Mouse (Mus musculus): ENCODE data around the gene Rnf17. TPM values are rescaled to one million over a fixed set of nuclear protein-coding genes. Genes with fewer than 3 reads are reported as not detected.
A peak's percentile ranks its signal among the peaks of the same experiment; 100 is the strongest.

Rnf17 gene
- polyA plus RNA-seq, 1 experiment from 2014 or later = 3.3 TPM

DNA sequence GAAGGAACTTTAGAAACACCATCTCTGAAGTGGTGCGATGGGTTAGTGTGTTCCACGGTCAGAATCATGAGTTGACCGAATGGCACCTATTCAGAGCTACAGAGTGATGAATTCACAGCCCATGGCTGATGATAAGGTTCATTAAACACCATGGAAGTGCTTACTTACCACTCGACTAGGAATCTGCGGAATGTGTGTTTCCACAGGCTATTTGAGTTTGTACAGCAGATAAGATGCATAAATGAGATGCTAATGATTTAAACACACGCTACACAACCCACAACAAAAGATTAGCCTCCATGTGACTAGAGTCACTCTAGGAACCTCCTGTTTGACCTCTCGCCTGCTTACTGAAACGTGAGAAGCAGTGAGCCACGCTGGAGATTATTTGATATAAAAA, 23.0 kb upstream of the Rnf17 start:
- H3K9me3 ChIP-seq = no peaks in the 10 kb centered on the region
- H3K4me1 ChIP-seq = peaks cover 8% of the 10 kb centered on the region
- WGBS = 45% methylated on average over 9 of the region's 9 CpGs
- H3K27ac ChIP-seq (replicated peaks) = no peak overlapping the region
- no peak overlapping the region for H3K4me3 ChIP-seq
- H3K36me3 ChIP-seq = no peaks in the 10 kb centered on the region
- H3K9ac ChIP-seq = no peak overlapping the region
- no peak overlapping the region for H3K4me2 ChIP-seq
- no peaks in the 10 kb centered on the region for H3K27me3 ChIP-seq (replicated peaks)
- no peak for ATAC-seq (ENCODE audit: extremely low read depth, insufficient number of reproducible peaks, low FRiP score, low TSS enrichment)

- ATAC-seq (ENCODE audit: extremely low read depth, insufficient number of reproducible peaks, low FRiP score, low TSS enrichment) = no peak
- H3K4me1 ChIP-seq = peaks cover 8% of the 10 kb centered on the region
- no peaks in the 10 kb centered on the region for H3K36me3 ChIP-seq
- no peaks in the 10 kb centered on the region for H3K9me3 ChIP-seq
- no peak overlapping the region for H3K27ac ChIP-seq (replicated peaks)
- no peak overlapping the region for H3K4me2 ChIP-seq
- H3K9ac ChIP-seq = no peak overlapping the region
- no peak overlapping the region for H3K4me3 ChIP-seq
- no peaks in the 10 kb centered on the region for H3K27me3 ChIP-seq (replicated peaks)
- WGBS = 72% methylated on average over 4 of the region's 4 CpGs
Measured at GRCm38 (mm10) chr14:56382366-56382765, 20.0 kb upstream of the Rnf17 start.

DNA sequence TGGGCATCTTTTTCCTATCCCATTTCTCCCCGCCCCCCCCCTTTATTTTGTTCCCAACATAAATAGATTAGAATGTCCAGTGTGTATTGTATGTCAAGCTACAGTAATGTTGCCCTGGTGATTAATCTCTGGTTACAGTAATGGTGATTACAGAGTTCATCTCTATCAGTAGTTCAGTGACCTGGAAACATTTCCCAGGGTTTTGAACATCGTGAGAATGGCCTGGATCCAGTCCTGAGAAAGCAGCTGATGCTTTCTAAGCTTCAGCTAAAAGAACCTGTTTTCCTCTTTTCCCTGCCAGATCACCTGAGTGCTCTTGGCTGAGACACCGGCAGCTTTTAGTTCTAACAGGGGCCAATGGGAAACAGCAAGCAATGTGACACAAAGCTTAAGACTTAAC, 12.1 kb upstream of the Rnf17 start:
- WGBS = 47% methylated on average over 3 of the region's 3 CpGs

GRCm38 (mm10) chr14:56393704-56394312, 8.6 kb upstream of the Rnf17 start:
- WGBS = 4% methylated on average over 2 of the region's 2 CpGs
- no peak for ATAC-seq (ENCODE audit: extremely low read depth, insufficient number of reproducible peaks, low FRiP score, low TSS enrichment)
- H3K27ac ChIP-seq (replicated peaks) = 0 out of 2 replicates have a peak overlapping the region, but pooled peaks have one; percentile 5

More for the DNA sequence above, 12.1 kb upstream of the Rnf17 start:
- H3K4me3 ChIP-seq = no peak overlapping the region
- peaks cover 11% of the 10 kb centered on the region for H3K4me1 ChIP-seq
- no peak overlapping the region for H3K9ac ChIP-seq
- no peak for ATAC-seq (ENCODE audit: extremely low read depth, insufficient number of reproducible peaks, low FRiP score, low TSS enrichment)
- no peaks in the 10 kb centered on the region for H3K27me3 ChIP-seq (replicated peaks)
- H3K9me3 ChIP-seq = no peaks in the 10 kb centered on the region
- no peaks in the 10 kb centered on the region for H3K36me3 ChIP-seq
- H3K4me2 ChIP-seq = no peak overlapping the region
- no peak overlapping the region for H3K27ac ChIP-seq (replicated peaks)

GRCm38 (mm10) chr14:56398001-56398400, 4.4 kb upstream of the Rnf17 start:
- ATAC-seq (ENCODE audit: extremely low read depth, insufficient number of reproducible peaks, low FRiP score, low TSS enrichment) = no peak
- H3K4me1 ChIP-seq = peaks cover 11% of the 10 kb centered on the region
- H3K9me3 ChIP-seq = peaks cover 3% of the 10 kb centered on the region; the same call in 1 of the 2 replicates
- H3K27me3 ChIP-seq (replicated peaks) = no peaks in the 10 kb centered on the region
- no peaks in the 10 kb centered on the region for H3K36me3 ChIP-seq
- no peak overlapping the region for H3K4me3 ChIP-seq
- no peak overlapping the region for H3K9ac ChIP-seq
- H3K27ac ChIP-seq (replicated peaks) = no peak overlapping the region
- no peak overlapping the region for H3K4me2 ChIP-seq

More at GRCm38 (mm10) chr14:56393704-56394312, 8.6 kb upstream of the Rnf17 start:
- no peak overlapping the region for H3K4me3 ChIP-seq
- H3K9me3 ChIP-seq = no peaks in the 10 kb centered on the region
- no peaks in the 10 kb centered on the region for H3K36me3 ChIP-seq
- no peaks in the 10 kb centered on the region for H3K27me3 ChIP-seq (replicated peaks)
- H3K4me2 ChIP-seq = no peak overlapping the region
- H3K9ac ChIP-seq = no peak overlapping the region
- peaks cover 11% of the 10 kb centered on the region for H3K4me1 ChIP-seq

DNA sequence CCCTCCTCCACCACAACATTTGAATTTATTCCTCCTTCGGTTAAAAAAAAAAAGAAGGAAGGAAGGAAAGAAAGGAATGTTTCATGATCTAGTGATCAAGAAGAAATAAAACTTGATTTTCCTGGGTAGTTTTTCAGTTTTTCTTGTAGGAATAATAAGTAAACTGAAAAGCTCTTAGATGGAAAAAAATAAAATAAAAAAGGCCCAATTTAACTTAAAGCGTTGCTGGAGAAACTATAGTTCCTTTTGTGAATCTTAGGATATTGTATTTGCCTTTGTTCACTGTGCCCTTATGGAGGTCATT, 643 bp downstream of the Rnf17 start:
- no peak for ATAC-seq (ENCODE audit: extremely low read depth, insufficient number of reproducible peaks, low FRiP score, low TSS enrichment)

GRCm38 (mm10) chr14:56462090-56462489, 59.7 kb downstream of the Rnf17 start:
- no peak overlapping the region for H3K4me2 ChIP-seq
- ATAC-seq (ENCODE audit: extremely low read depth, insufficient number of reproducible peaks, low FRiP score, low TSS enrichment) = no peak
- no peaks in the 10 kb centered on the region for H3K36me3 ChIP-seq
- H3K9ac ChIP-seq = no peak overlapping the region
- H3K27me3 ChIP-seq (replicated peaks) = no peaks in the 10 kb centered on the region
- H3K27ac ChIP-seq (replicated peaks) = no peak overlapping the region
- H3K4me3 ChIP-seq = no peak overlapping the region
- H3K4me1 ChIP-seq = no peaks in the 10 kb centered on the region
- WGBS = 46% methylated on average over 2 of the region's 2 CpGs
- H3K9me3 ChIP-seq = no peaks in the 10 kb centered on the region

More for the DNA sequence above, 643 bp downstream of the Rnf17 start:
- no peak overlapping the region for H3K27ac ChIP-seq (replicated peaks)
- no peak overlapping the region for H3K9ac ChIP-seq
- WGBS = 95% methylated on average over 2 of the region's 2 CpGs
- peak overlapping the region; percentile 41 for H3K4me3 ChIP-seq
- no peaks in the 10 kb centered on the region for H3K27me3 ChIP-seq (replicated peaks)
- H3K9me3 ChIP-seq = peaks cover 3% of the 10 kb centered on the region; the same call in 1 of the 2 replicates
- no peaks in the 10 kb centered on the region for H3K36me3 ChIP-seq
- H3K4me2 ChIP-seq = peak overlapping the region; percentile 57
- H3K4me1 ChIP-seq = no peaks in the 10 kb centered on the region

- H3K9me3 ChIP-seq = no peaks in the 10 kb centered on the region
- 55% methylated on average over 1 of the region's 1 CpGs for WGBS
- no peak overlapping the region for H3K4me2 ChIP-seq
- H3K4me3 ChIP-seq = no peak overlapping the region
- no peaks in the 10 kb centered on the region for H3K27me3 ChIP-seq (replicated peaks)
- no peak overlapping the region for H3K27ac ChIP-seq (replicated peaks)
- no peaks in the 10 kb centered on the region for H3K36me3 ChIP-seq
- H3K4me1 ChIP-seq = no peaks in the 10 kb centered on the region
- no peak for ATAC-seq (ENCODE audit: extremely low read depth, insufficient number of reproducible peaks, low FRiP score, low TSS enrichment)
- H3K9ac ChIP-seq = no peak overlapping the region
Measured at GRCm38 (mm10) chr14:56462729-56463128, 60.3 kb downstream of the Rnf17 start.

DNA sequence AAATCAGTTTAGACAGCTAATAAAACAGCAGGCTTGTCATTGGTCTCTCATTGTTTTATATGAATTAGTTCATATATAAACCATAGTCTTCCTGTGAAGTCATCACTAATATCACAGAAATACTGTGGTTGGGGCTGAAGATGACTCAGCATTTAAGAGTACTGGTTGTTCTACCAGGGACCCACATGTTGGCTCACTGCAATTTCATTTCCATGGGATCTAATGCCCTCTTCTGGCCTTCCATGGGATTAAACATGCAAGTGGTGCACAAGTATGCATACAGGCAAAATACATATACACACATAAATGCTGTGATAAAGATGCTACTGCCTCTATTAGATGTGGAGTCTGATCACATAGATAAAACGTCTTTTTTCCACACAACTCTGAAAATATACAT, 65.8 kb downstream of the Rnf17 start:
- Histone ChIP-seq H3K4me1 (no peaks in the 10 kb centered on the region), H3K27ac (replicated peaks) (no peak overlapping the region), H3K36me3 (no peaks in the 10 kb centered on the region), H3K4me3 (no peak overlapping the region), H3K9me3 (no peaks in the 10 kb centered on the region), H3K27me3 (replicated peaks) (no peaks in the 10 kb centered on the region), H3K4me2 (no peak overlapping the region), H3K9ac (no peak overlapping the region)
- 24% methylated on average over 1 of the region's 1 CpGs for WGBS
- ATAC-seq (ENCODE audit: extremely low read depth, insufficient number of reproducible peaks, low FRiP score, low TSS enrichment) = no peak

- Histone ChIP-seq H3K27ac (replicated peaks) (no peak overlapping the region), H3K4me2 (no peak overlapping the region), H3K9ac (no peak overlapping the region), H3K36me3 (no peaks in the 10 kb centered on the region), H3K4me3 (no peak overlapping the region), H3K27me3 (replicated peaks) (no peaks in the 10 kb centered on the region), H3K4me1 (no peaks in the 10 kb centered on the region), H3K9me3 (no peaks in the 10 kb centered on the region)
- no peak for ATAC-seq (ENCODE audit: extremely low read depth, insufficient number of reproducible peaks, low FRiP score, low TSS enrichment)
Measured at GRCm38 (mm10) chr14:56489806-56490205, 87.4 kb downstream of the Rnf17 start.

DNA sequence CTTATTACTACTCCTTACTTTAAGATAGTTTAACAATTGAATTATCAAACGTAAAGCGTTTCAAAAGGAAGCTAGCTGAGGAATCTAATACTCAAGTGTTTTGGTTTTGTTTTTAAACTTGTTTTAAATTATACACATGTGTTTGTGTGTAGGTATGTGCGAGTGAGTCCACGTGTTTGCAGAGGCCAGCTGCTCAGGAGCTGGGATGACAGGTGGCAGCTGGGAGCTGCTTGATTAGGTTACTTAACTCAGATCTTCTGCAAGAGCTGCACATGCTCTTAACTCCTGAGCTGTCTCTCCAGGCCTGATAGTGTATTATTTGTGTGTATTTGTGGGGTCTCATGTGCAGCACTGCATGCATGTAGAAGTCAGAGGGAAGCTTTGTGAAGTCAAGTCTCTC, 100.0 kb downstream of the Rnf17 start:
- no peak overlapping the region for H3K4me3 ChIP-seq
- no peak overlapping the region for H3K4me2 ChIP-seq
- H3K4me1 ChIP-seq = no peaks in the 10 kb centered on the region
- H3K27ac ChIP-seq (replicated peaks) = no peak overlapping the region
- no peak overlapping the region for H3K9ac ChIP-seq
- no peaks in the 10 kb centered on the region for H3K36me3 ChIP-seq
- H3K27me3 ChIP-seq (replicated peaks) = no peaks in the 10 kb centered on the region
- no peak for ATAC-seq (ENCODE audit: extremely low read depth, insufficient number of reproducible peaks, low FRiP score, low TSS enrichment)
- no peaks in the 10 kb centered on the region for H3K9me3 ChIP-seq
- WGBS = 71% methylated on average over 4 of the region's 4 CpGs

- Histone ChIP-seq H3K36me3 (no peaks in the 10 kb centered on the region), H3K9ac (no peak overlapping the region), H3K4me2 (no peak overlapping the region), H3K4me3 (no peak overlapping the region), H3K27ac (replicated peaks) (no peak overlapping the region), H3K4me1 (no peaks in the 10 kb centered on the region), H3K9me3 (no peaks in the 10 kb centered on the region), H3K27me3 (replicated peaks) (no peaks in the 10 kb centered on the region)
- 31% methylated on average over 3 of the region's 3 CpGs for WGBS
- no peak for ATAC-seq (ENCODE audit: extremely low read depth, insufficient number of reproducible peaks, low FRiP score, low TSS enrichment)
Measured at GRCm38 (mm10) chr14:56506743-56507142, 104.4 kb downstream of the Rnf17 start.

All from heart, embryonic 13.5 days (tissue).